Mouse (Mus musculus) cerebellum, adult 2 months (tissue): Measurements from ENCODE around the gene Acbd6.

Source experiments
- CTCF ChIP-seq: fragments of 200-500 bp; IDR thresholded peaks from 2 replicates; pipeline ENCODE4 v1.5.1; 2011; ENCODE audit warnings: low read depth, mild to moderate bottlenecking, control low read depth, low read length, moderate library complexity, borderline replicate concordance; ENCODE audit not compliant: insufficient read depth
- POLR2A ChIP-seq: fragments of 200-500 bp; IDR thresholded peaks from 2 replicates; pipeline ENCODE4 v1.6.1; 2011; ENCODE audit warnings: low read length, control low read depth, borderline replicate concordance; ENCODE audit not compliant: insufficient read depth

DNA sequence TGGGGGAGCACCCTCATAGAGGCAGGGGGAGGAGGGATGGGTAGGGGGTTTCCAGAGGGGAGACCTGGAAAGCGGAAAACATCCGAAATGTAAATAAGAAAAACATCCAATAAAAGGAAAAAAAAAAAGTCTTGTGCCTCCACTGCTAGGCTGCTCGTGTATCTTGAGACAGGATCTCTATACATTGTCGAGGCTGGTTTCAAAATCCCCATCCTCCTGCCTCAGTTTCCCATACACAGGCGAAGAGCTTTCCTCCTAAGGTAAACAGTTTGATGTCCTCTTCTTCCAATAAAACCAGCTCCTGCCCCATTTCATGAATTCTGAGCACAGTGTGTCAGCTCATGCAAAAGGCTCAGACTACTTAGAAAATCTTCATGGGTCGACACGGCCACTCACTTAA, 19.9 kb upstream of the Acbd6 start:
- TF ChIP-seq POLR2A: no peak
- no peak for TF ChIP-seq CTCF
